Mouse (Mus musculus) retina, postnatal 7 days (tissue): ENCODE measurements at regions not wholly inside any gene's neighbourhood (a gene's known extent, or its start where the extent isn't known, plus 50 kb on each side); places are given as distances from the start of the nearest gene placed in this dataset.
A peak's percentile ranks its signal among the peaks of the same experiment; 100 is the strongest.

Source experiments
- DNase-seq: peaks from one replicate; pipeline ENCODE4 v3.0.0-alpha.2; 2012; ENCODE audit warnings: low read depth, low spot score

- no peak for DNase-seq
Observed at GRCm38 (mm10) chr1:137141879-137142570, 181.8 kb upstream of the Nr5a2 start.

DNA sequence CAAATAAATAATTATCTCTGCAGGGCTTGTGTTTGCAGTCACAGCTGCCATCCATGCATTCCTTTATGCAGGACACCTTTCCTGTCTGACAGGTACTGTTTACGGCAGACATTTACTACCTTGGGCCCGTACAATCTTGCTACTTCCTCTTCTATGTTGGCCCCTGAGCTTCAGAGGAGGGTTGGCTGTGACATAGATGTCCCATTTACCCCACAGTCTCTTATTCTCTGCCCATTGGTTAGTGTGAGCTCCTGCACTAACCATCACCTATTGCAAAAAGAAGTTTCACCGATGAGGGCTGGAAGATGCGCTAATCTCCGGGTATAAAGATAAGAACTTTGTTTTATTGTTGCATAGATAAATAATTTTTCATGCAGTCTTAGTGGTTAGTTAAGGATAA is 181.1 kb upstream of the Nr5a2 start:
- no peak for DNase-seq

DNA sequence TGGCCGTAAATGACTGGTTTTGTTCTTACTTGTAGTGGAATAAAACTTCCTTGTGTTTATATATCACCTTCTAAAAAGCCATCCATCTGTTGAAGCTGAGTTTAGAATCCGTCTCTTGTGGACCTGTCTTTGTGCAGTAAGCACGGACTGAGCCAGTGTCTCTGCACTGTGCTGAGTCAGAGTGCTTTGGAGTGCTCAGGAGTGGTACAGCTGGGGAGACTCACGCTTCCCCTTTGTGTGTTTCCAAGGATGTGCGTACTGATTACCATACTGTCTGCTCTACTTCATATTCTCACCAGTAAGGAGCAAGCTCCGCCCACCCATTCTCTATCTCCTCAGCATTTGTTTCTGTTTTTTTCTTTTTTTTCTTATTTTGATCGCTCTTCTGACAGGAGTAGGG is 175.9 kb upstream of the Nr5a2 start:
- no peak for DNase-seq

- DNase-seq, result no peak
Observed at GRCm38 (mm10) chr1:137133734-137134133, 173.5 kb upstream of the Nr5a2 start.

DNA sequence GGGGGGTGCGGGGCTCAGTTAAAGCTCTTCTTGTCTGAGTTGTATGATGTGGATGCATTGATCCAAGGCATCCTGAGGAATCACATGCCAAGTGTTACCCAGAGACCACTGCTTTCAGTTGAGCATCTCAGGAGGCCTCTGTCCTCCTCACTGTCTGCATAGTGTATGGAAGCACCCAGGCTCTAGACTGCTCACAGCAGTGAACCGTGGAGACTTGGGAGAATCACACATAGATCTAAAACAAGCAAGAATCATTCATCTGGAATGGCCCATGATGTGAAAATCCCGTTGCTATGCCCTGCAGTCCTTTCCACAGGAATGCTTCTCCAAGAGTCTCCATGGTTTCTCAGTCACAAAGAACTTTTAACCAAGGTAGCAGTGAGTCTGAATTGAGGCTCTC is 170.0 kb upstream of the Nr5a2 start:
- DNase-seq, result no peak

DNA sequence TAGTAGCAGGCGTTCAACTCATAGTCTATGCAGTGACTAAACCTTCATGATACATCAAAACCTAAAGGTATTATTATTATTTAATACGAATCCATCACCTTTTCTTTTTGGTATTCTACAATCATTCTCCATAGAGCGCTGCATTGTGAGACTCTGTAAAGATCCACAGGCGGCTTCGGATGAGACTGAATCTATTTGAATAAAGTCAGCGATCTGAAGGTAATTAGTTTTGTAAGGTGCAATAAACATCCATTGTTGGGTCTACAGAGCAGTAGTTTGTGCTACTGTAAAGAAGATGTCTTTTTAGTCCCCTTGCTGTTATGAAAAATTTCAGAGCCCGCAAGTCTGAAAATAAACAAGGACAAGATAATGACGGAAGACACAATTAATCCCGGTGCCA is 168.9 kb upstream of the Nr5a2 start:
- no peak for DNase-seq

DNA sequence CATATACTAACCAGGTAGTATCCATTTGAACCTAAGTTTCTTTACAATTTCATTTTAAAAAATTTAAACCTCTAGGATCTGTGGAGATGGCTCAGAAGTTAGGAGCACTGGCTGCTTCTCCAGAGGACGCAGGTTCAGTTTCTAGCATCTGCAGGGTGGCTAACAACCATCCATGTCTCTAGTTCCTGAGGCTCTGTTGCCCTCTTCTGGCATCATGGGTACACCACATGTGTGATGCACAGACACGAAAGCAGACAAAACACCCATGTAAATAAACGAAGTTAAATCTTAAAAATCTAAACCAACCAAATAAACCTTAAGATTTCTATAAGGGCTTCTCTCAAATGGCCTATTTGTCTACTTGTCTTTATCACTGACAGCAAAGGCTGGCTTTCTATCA is 157.6 kb upstream of the Nr5a2 start:
- no peak for DNase-seq

GRCm38 (mm10) chr1:137106444-137106843 is 146.2 kb upstream of the Nr5a2 start:
- DNase-seq, result no peak

- no peak for DNase-seq
Observed at GRCm38 (mm10) chr1:137091762-137092161, 131.5 kb upstream of the Nr5a2 start.

GRCm38 (mm10) chr1:137088148-137088547 is 127.9 kb upstream of the Nr5a2 start:
- no peak for DNase-seq

DNA sequence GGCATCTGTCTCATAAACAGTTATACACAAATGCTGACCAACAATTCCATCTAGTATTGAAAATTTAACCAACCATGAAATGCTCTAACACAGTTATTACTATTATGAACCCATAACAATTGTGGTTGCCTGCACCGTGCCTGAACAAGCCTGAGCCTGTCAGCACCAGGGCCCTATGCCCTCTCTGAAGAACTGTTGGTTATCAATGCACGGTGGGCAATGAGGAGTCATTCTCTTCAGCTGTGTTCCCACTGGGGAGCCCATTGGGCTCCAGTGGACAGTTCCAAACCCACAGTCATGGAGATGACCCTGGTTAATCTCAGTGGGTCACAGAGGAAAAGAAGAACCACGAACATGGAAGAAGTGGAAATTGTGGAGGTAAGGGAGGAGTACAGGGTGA is 126.5 kb upstream of the Nr5a2 start:
- DNase-seq, result no peak

DNA sequence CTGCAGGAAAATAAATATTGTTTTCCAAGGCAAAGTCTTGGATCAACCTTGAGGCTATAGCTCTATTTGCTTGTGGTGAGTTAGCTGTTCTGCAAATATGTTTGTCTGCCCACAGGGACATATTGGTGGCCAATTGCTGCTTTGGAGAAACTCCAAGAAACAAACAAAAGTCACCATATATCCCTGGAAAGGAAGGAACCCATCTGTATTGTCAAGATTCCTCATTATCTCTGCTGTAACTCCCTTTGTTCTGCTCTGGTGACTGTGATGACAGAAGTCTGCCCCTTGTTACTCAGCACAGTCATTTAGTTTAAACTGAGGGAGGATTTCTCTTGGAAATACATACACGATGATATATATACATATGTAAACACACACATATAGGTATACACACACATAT is 123.3 kb upstream of the Nr5a2 start:
- no peak for DNase-seq

GRCm38 (mm10) chr1:137079401-137080003 is 119.3 kb upstream of the Nr5a2 start:
- DNase-seq, result no peak

DNA sequence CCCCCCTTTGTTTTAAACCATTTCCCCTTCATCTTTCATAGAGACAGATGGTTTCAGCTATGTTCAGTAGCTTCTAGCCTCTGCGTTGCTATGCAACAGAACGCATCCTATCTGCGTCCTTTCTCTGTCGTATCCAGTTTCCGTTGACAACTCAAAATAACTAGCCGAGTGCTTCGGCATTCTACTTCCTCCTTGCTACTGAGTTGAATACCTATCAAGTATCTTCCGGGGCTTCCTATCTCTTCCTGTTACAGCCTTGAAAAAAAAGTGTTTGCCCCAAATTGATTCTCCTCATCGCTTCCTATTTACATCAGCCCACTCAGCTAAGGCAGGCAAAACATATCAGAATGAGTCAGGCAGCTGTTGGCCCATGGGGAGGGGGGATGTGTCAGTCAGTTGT is 114.5 kb upstream of the Nr5a2 start:
- peak; percentile 9 for DNase-seq

DNA sequence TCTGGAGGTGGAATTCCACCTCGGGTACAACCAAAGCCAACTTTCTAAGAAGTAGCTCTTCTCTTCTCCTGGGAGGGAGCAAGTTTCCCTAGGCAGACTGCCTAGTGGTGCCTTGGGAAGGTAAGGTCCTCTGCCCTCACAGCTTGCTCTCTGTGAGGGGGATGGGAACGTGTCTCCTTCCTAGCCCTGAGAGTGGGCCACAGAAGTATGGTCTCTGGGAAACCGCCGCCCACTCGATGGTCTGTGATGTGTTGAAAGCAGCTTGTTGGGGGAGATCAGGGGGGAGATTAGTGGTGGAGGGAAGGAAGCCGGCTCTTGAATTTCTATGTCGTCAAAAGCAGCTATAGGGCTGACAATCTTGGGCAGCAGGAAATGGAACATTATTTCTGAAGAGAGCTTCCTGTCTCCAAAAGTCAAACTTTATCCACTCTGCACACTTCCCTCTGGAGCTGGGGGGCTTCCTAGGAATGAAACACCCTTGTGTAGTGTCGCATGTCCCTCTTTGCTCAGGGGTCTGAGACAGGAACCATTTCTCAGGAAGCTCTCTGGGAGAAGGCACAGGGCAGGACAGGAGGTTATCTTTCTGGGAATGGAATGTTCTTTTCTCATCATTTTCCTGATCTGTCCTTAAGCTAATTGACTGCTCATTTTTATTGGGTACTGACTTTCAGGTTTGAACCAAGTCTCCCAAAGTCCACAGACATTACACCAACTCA is 113.8 kb upstream of the Nr5a2 start:
- DNase-seq, result no peak

DNA sequence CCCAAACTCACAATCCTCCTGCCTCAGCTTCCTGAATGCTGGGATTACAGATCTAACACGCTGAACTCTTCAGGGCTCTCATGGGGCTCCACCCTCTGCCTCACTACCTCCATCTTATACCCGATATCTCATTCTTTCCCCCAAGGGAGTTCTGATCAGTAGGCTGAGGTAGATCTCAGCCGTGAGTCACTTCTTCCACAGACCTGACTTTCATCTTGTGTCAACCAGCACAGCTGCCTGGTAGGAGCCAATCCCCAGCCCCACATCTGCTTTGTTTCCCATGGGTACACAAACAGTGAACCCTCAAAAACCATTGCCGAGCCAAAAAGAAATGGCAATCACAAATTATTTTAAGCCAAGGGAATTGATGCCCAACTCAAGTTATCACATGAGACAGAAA is 100.7 kb upstream of the Nr5a2 start:
- no peak for DNase-seq

GRCm38 (mm10) chr1:137053134-137053533 is 92.9 kb upstream of the Nr5a2 start:
- no peak for DNase-seq

DNA sequence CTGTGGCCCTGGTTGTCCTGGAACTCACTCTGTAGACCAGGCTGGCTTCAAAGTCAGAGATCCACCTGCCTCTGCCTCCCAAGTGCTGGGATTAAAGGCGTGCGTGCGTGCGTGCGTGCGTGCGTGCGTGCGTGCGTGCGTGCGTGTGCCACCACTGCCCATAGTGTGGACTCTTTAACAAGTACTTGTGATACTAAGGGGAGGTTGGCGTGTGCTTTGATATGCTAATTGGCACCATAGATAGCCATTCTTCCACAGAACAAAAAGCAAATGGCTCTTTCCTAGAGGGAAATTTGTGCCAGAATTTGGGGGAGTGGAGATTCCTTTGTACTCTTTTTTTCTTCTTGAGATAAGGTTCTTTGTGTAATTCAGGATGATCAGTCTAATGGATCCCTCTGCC is 91.3 kb upstream of the Nr5a2 start:
- DNase-seq, result no peak

- no peak for DNase-seq
Observed at GRCm38 (mm10) chr1:137044076-137044475, 83.8 kb upstream of the Nr5a2 start.

DNA sequence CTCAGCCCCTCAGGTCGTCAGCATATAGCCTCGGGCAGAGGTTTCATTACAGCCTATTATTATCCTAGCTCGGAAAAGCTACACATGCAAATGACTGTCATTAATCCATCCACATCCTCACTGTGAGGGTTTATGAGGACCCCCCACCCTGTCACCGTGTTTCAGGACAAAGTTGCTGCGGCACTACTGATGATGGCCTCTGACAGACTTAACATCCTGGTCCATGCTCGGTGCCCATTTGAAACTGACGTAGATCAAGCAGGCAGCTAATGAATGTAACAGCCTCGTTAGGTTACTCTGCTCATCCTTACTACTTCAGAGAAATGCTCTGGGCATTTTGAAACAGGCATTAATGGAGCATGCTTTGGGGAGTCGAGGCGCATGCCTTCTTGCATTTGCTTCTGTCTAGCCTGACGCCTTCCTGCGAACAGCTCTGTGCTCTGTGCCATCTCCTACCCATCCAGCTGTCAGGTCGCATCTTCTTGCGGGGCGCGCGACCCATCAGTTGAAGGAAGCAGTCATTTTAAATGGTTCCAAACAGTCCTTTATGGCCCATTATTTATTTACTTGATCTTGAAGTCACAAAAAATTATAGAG is 82.3 kb upstream of the Nr5a2 start:
- DNase-seq, result no peak

- DNase-seq, result no peak
Observed at GRCm38 (mm10) chr1:137040898-137041297, 80.7 kb upstream of the Nr5a2 start.

- no peak for DNase-seq
Observed at GRCm38 (mm10) chr1:137034586-137034985, 74.3 kb upstream of the Nr5a2 start.

- no peak for DNase-seq
Observed at GRCm38 (mm10) chr1:137033679-137034078, 73.4 kb upstream of the Nr5a2 start.
